Mouse (Mus musculus) heart, adult 11 months (tissue): ENCODE measurements around the gene Zc3h12c.

ENCODE experiments used
- DNase-seq: peaks from one replicate; pipeline ENCODE4 v3.0.0; 2022

The Zc3h12c gene

DNA sequence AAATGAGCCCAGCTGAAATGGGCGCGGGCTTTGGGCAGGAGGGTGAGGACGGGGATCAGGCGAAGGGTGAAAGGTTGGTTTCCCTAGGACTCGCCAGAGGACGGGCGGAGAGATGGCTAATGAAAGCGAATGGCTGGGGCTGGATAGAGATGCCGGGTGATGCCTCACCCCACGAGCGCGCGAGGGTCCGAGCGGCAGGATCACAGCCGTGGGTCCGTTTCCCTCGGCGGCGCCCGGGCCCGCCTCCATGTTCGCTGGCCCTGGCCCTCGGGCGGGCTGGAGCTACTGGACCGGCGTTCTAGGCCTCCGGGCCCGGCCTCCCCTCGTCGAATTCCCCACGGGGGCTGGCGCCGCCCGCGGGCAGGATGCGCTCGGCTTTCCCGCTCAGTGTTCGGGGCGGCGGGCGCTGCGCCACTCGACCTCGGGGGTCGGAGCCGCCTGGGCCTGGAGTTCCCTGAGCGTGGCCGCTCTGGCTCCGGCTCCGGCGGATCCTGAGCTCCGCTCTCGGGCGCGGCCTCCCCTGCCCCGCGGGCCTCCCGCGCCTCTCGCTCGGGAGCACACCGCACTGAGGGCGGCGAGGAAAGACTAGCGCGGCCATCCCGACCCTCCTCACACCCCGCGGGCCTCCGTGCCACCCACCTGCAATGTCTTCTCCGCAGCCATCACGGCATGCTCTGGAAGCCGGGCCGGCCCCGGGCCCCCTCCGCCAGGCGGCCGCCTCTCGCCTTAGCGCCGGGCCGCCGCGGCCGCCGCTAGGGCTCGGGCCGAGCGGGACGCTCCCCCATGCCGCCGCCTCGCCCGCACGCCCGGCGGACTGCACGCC lies at the start of gene Zc3h12c:
TSS of gene Zc3h12c (minus strand) at position 710 of the 823 bp plus-strand sequence.
- DNase-seq = peak; percentile 96

DNA sequence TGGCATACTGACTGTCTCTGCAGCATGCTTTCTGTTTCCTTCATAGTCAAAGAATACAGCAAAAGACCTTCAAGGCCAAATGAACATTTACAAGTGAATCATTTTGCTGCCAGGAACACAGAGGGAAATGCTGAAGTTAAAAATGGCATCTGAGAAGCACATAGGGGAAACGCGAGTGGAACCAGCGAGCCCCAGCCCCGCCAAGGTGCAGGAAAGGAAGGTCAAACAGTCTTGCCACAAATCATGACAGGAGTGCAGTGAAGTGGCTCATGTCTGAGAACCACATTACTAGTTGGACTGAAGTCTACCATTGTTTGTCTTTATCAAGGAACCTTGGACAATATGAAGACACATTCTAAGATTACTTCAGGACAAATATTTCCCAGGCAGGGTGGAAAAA lies 49.3 kb upstream of the Zc3h12c start:
- DNase-seq = peak; percentile 76

DNA sequence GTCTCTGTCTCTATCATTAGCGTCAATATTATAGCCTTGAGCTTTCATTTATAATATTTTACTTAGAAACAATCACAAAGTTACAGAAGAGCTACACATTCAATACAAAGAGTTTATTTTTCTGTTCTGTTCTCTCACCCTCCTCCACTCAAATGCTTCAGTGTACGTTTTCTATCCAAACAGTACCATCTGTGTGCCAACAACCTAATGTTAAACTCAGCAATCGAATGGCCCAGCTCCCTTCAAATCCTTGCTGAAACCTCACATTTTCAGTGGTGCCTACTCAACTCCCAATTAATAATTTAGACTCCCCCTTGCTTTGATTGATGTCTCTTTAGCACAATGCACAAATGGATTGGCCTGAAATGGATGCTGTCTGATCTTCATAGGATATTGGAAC lies 46.9 kb upstream of the Zc3h12c start:
- peak; percentile 28 for DNase-seq

DNA sequence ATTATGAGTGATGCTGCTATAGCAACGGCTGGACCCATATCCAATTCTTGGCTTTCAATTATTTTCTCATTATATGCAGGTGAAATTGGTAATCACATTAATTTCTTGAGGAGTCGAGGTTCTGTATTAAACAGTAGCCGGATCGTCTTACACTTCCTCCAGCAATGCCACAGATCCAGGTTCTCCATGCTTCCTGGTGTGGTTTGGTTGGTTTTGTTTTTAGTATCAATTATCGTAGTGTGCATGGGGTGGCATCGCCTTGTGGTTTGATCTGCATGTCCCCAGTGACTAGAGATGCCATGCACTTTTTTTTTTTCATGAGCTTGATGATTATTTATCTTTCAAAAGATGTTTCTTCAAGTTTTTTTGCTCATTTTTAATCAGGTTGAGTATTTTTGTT lies 44.0 kb upstream of the Zc3h12c start:
- DNase-seq = peak; percentile 59

DNA sequence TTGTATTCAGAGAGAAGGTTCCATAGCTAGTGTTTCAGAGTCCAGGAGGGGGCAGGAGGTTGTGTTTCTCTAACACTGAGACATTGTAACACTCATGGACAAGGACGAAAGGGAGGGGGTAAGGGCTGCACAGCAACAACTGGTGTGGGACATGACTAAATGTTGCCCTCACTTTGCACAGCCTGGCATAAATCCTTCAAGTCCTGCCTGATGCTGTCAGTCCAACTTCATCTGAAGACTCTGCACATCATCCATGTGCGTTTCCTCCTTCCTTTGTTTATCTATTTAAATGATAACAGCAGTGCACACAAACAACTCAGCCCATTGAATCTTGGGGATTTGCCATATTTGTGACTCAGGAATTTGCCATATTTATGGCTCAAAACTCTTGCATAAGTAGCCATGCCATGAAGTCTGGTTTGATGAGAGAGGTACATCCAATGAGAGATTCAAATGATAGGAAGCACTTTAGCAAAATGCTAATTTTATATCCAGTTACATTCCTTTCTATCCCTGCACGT lies 40.2 kb upstream of the Zc3h12c start:
- DNase-seq = peak; percentile 28

DNA sequence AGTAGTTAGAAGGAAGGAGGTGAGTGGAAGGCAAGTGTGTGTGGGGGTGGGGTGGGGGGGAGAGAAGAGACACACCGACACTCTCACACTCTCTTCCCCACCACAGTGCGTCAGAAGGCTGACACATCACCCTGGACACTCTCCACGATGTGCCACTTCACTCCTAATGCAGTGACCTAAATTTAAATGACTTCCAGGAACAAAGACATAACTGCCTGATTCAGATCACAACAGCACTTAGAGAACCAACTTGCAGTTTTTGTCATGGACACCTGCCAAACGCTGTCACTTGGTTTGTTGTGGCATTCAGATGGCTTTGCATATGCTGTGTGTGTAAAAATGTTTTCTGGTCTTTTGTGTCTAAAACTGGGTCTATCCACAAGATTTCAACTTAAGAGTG lies 34.8 kb upstream of the Zc3h12c start:
- DNase-seq = peak; percentile 50

DNA sequence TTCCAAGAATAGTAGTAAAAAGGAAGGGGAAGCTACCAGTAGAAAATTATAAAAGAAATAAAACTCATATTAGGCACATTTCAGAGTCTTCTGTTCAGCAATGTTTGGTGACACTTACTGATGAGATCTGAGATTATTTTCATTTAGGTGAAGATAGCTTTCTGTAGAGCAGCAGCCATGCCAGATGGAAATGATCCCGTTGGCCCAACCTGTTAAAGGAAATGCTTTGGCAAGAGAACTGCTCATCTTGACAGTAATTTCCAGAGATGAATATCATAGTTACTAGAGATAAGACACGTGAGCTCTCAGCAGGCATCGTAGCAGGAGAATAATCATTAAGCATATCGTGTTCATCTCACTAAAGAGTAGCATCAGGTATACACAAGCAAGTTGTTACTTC lies 31.9 kb upstream of the Zc3h12c start:
- DNase-seq = no peak

DNA sequence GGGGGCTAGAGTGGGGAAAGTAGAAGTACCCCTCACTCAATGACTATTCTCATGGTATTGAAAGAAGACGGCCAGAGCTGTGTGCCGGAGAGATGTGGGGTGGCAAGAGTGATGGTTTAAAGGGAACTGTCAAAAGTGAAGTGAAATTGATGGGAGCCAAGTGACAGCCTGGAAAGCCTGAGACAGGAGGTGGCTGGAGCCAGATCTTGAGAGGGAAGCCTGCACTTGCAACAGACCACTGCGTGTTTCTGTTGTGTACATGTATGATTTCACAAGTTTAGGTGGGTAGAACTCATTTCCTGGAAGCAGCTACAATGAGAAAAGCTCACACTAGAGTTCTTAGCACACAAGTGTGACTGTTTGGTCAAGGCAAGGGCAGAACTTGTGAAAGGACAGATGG lies 27.5 kb upstream of the Zc3h12c start:
- DNase-seq = peak; percentile 84

DNA sequence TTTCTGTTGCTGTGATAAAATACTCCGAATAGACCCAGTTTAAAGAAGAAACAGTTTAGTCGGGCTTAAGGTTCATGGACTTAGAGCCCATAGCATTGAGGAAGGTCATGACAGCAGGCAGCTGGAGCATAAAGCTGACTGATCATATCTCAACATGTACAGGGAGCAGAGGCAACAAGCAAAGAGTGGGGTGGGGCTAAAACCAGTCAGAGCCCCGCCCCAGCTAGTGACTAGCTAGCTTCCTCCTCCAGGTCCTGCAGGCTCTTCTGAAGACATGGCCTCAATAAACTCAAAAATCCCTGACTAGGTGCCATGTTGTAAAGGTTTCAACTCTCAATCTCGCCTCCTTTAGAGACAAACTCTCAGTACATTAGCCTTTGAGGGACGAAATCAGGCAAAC lies 25.5 kb upstream of the Zc3h12c start:
- peak; percentile 60 for DNase-seq

DNA sequence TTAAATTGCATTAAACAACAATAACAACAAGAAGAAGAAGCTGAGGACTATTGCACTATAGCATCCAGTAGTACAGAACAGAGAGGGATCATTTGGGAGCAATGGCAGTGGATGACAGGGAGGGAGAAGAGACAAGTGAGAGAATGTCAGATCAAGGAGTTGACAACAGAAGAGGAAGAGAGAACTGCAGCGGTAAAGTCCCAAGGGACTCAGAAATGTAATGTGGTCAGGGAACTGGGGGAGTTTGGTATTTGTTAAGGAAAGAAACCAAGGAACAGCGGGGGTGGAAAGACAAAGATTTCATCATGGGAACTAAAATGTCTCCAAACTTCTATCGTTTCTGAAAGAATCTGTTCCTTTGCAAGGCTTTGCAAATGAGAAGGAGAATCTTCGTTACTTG lies 22.5 kb upstream of the Zc3h12c start:
- peak; percentile 31 for DNase-seq

DNA sequence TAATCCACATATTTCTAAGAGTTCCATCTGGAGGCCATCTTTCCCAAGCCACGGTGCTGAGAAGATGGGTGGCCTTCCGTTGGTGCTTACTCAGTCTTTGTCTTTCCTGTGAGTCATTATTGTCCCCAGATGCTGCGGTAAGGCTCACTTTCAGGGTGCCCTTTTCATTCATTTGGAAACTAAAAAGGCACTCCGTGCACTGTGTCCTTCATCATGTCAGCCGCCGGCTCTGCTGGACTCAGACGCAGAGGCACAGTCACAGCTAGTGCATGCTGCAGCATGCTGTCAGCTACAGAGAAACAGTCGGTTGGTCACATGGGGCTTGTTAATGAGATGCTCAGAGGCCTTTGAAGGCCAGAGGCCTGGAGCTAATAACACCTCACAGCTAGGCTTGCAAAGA lies 19.7 kb upstream of the Zc3h12c start:
- DNase-seq = peak; percentile 53

DNA sequence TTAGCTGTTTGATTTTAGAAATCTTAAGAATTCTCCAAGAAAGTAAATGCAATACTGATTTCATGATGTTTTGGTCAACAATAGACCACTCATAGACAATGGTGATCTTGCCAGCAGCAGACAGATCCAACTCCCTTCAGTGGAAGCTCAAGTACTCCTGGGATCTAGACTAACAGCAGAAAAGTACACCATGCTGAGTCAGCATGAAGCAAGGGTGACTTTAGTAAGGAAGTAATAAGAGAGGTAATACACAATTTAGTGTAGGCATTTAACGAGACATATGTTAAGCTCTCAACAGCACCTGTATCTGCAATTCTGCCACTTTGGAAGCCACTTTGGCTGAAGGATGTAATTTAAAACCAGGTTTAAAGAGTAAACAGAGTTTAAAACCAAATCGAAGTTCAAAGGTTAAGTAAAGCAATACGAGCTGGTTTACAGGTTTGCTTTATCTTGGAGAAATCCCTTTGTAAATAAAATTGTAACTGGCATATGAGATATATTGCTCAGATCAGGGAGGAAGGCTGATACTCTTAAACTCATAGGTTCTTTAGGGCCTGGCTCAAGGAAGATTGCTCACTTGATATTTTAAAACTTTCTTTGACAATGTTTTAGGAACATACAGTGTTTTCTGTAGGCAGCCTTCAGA lies 18.0 kb upstream of the Zc3h12c start:
- peak; percentile 6 for DNase-seq

DNA sequence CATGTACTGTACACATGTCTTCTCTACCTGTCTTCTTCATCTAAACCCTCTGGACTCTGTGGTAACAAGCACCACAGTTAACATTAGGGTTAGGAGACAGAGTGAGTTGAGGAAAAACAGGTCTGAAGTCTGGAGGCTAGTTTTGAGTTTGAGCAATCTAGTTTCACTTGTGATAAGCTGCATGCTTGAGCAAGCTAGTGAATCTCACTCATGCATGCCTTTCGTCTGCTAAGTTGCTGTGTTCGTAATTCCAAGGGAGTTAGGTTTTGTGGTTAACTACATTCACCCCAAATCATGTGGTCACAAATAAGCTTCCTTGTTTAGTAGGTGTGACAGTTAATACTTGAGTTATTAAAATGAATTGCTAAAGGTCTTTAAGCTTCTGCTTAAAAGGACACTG lies 13.0 kb upstream of the Zc3h12c start:
- DNase-seq = no peak

DNA sequence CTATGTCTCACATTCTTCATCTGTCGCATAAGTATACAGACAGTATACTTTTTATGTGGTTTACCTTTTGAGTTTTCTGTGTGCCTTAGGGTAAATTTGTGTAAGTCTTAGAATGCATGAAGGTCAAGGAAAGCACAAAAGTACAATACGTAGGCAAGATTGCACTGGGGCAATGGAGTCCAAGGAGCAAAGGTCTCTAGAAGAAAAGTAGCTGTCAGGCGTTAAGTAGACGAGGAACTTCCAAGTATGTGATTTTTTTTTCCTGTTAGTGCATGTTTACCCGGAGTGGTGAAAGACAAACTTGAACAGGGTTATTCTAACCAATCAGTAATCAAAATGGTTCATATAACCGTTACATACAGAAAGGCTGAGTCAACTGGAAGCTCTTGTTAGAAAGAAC lies 12.5 kb upstream of the Zc3h12c start:
- DNase-seq = no peak

DNA sequence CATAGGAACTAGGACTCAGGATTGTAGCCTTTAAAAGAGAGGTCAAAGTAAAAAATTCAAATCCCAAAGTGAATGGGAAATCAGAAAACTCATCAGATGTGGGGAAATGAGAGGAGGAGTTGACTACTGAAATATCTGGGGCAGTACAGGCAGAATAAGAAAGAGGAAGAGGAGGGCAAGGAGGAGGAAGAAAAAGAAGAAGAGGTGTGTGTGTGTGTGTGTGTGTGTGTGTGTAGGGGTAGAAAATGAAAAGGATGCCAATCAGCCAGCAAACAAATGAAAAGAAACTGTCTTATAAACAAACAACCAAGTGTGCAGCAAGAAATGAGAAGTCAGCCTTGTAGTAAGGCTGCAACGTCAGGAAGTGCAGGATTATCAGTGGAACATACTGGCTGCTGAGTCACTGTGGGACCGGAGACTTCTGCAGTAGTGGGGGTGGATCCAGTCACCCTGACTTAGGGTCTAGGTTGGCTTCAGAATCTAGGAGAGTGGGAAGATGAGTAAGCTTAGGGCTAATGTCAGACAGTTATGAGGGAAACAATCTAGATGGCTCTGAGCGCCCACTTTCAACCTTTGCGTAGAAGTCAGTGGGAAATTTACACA lies 7.0 kb upstream of the Zc3h12c start:
- peak; percentile 49 for DNase-seq

DNA sequence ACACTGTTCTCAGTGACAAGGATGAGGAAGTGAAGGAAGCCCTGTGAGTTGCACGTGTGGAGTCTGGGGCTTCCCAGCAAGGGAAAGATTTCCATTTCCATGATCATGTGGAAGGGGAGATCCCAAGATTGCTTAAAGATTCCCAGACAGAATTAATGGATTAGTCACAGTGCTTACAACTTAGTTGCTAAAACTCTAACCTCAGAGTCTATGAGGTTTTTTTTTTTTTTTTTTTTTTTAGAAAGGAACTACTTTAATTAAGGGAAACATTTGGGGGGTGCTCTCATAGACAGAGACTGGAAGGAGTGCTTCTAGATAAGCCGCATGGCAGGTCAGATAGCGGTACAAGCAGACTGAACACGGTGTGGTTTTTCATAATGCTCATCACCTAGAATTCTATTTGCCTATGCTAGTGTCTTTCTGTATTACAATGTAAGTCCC lies 6.3 kb upstream of the Zc3h12c start:
- DNase-seq = no peak

DNA sequence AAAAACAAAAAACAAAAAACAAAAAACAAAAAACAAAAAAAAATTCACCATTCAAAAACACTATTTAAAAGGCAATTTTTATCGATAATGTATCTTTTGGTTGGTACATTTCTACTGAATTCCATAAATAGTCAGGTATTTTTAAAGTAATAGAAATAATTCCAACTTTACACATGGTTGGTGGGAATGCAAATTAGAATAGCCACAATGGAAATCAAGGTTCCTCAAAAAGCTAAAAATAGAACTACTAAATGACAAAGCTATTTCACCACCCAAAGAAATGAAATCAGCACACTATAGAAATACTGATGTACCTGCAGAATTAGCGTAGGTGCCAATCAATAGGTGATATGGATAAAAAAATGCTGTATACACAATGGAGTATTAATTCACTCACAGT lies 5.6 kb upstream of the Zc3h12c start:
- no peak for DNase-seq

DNA sequence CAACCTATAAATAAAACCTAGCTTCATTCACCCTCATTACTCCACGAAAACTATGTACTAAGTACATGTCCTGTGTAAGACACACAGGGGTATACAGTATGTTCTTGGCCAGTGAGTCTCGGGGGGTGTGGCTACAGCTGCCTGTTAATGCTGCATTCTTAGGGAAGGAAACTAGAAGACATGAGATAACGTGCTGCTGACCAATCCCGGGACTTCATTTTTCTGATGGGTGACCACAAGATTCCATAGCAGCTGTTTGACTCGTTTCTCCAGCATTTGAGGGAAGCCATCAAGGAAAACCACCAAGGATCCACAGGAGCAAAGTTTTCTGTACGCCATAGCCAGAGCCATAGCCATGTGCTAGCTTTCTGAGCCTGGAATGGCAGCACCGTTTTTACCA lies 4.2 kb upstream of the Zc3h12c start:
- peak; percentile 91 for DNase-seq

DNA sequence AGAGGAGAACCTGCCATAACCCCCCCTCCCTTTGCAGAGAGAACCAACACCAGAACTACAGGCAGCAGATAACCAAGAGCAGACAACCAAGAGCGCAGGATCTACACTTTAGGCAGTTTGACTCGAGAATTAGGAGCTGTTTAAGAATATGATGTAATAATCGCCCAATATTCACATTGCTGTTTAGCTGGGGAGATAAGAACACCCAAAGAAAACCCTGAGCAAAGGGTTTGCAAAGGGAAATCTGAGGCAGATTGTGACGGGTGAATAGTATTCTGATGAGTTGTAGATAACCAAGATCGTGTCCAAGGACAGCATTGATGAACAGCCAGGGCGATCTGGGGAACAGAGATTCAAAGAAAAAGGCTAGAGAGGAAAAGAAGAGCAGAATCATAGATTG lies 2.3 kb upstream of the Zc3h12c start:
- peak; percentile 40 for DNase-seq

DNA sequence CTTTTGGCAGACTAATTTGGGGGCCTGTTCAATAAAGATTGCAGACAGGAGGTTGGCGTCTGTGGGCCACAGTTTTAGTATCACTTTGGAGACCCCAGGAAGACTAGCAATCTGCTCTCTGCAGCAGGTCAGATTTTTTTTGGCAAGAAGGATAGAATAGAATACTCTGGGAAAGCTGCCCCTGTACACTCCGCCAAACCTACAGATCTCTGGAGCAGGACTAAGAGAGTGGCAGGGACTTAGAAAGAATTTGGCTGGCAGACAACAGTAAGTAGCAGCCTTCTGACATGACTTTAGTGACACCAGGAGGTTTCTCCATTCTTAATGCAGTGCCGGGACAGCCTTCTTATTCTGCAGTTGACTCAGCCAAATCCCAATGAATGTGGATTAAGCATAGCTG lies 1.8 kb upstream of the Zc3h12c start:
- DNase-seq = peak; percentile 81

DNA sequence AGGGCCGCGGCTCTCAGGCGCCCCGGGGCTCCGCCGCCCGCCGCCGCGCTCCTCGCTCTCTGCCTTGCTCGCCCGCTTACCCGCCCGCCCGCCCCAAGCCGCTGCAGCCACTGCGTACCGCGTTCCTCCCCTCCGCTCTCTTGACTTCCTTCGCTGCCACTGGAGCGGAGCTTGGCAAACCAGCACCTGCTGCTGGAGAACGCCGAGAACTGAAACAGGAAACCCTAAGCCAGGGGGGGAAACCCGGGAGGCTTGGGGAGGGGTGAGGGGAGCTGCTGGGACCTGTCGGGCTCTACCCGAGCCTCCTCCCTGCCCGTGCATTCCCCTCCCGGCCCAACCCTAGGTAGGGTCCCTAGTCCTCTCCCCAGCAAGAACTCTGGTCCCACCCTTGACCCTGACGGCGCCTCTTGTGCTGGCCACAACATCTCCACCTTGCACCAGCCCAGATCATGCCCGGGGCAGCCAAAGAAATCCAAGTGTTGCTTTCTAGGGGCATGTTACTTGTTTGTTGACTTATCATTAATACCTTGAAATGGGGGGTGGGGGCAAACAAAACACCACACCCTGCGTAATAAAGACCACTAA lies 406 bp upstream of the Zc3h12c start:
- peak; percentile 99 for DNase-seq

DNA sequence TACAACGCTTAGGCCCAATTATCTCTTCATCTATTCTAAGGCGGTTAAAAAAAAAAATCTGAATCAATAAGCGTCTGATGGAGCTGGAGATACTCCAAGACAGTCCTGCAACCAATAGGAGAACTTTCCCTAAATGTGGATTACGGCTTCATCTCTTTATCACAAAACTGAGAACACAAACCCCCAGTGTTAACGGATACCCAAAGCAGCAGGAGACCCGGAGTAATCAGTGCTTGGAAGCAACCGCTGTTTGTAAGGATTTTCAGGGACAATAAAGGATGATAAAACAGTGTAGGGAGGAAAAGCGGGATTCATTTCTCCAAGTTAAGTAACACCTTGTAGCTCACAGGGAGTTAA lies 888 bp downstream of the Zc3h12c start:
- no peak for DNase-seq

DNA sequence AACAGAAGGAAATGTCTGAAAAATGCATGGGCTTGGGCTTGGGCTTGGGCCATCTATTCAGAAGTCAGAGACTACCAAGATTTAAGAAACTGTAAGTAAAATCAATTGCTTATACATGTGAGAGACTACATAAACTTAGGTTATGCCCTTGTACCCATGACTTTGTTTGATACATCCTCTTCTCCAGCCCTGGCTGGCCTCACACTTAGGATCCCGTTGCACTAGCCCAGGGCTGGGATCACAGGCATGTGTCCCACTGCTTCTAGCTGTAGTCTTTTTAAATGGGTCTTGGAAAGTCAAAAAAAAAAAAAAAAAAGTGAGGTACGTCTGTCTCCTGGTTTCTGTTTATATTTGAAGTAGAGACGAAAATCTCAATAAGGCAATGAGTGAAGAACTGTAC lies 1.3 kb downstream of the Zc3h12c start:
- DNase-seq = peak; percentile 55

DNA sequence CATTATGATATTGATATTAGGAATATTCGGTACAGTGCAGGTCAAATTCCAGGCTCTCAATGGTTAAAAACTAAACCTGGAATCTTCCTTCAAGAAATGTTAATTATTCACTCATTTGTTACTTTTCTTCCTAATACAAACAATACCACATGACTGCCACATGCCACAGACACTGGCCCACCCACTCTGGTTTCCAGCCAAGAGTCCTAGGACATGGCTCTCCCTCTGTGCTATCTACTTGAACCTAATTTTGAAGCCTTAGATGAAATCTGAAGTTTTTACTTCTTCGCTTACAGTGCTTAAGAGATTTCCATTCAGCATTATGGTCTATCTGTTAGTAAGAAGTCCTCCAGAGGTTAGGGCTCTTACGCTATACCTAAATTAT lies 2.7 kb downstream of the Zc3h12c start:
- DNase-seq = peak; percentile 84
